Comparison of ENCODE assay signal across 8 mouse cellular contexts in the genomic region with DNA sequence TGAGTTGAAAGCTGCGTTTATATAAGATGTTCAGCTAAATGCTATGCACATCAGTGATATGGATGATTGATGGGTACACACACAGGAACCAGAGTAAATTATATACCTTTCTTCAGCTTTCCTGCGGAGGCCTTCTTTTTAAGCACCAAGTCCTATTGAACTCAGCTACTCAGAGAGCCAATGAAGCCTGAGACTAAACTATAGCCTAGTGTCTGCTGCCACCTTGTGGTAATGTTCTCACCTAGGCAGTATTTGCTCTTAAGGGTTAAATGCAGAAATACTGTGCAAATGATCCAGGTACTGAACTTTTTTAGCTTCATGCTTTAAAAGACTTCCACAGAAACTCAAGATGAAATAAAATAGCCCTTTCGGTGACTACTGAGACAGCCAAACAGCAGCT. TPM values are rescaled to one million over a fixed set of nuclear protein-coding genes. Genes with fewer than 3 reads are reported as not detected.
A peak's percentile ranks its signal among the peaks of the same experiment; 100 is the strongest.
DNase-seq lines count a peak whose midpoint lies in the region; ATAC-seq and TF ChIP-seq lines count a peak whose summit lies in the region.

No protein-coding gene starts in this region.

- 37% methylated on average over 3 of the region's 3 CpGs for WGBS in forebrain, embryonic 11.5 days
- WGBS in midbrain, embryonic 15.5 days: 37% methylated on average over 3 of the region's 3 CpGs
- WGBS in stomach, postnatal 0 days: 29% methylated on average over 3 of the region's 3 CpGs

- TF ChIP-seq CTCF in stomach, postnatal 0 days (IDR thresholded peaks at IDR 0.05; ENCODE audit: low read depth): peak; percentile 94

- H3K27ac ChIP-seq in forebrain, embryonic 11.5 days (ENCODE audit: low read depth, low read length): no peak overlapping the region
- H3K27ac ChIP-seq in midbrain, embryonic 15.5 days: no peak overlapping the region
- no peak overlapping the region for H3K27ac ChIP-seq in stomach, postnatal 0 days (replicated peaks)

- H3K4me2 ChIP-seq in forebrain, embryonic 11.5 days (ENCODE audit: low read depth, low read length, severe bottlenecking): no peak overlapping the region
- H3K4me2 ChIP-seq in midbrain, embryonic 15.5 days: no peak overlapping the region
- H3K4me2 ChIP-seq in stomach, postnatal 0 days (replicated peaks; ENCODE audit: low read depth): no peak overlapping the region

- H3K4me3 ChIP-seq in forebrain, embryonic 11.5 days (ENCODE audit: low read depth, low read length): no peak overlapping the region
- H3K4me3 ChIP-seq in midbrain, embryonic 15.5 days: no peak overlapping the region
- H3K4me3 ChIP-seq in stomach, postnatal 0 days (ENCODE audit: low read depth, low read length): no peak overlapping the region

- H3K9ac ChIP-seq in forebrain, embryonic 11.5 days (ENCODE audit: low read length): no peak overlapping the region
- no peak overlapping the region for H3K9ac ChIP-seq in midbrain, embryonic 15.5 days
- no peak overlapping the region for H3K9ac ChIP-seq in stomach, postnatal 0 days (ENCODE audit: low read length)

- DNase-seq in urinary bladder, adult 18-20 months (ENCODE audit: low spot score in 2 of 2): peak; percentile 2 to 7
- DNase-seq in urinary bladder, adult 2 months (ENCODE audit: low spot score): no peak
- peak; percentile 59 for DNase-seq in brain, embryonic 18.5 days (ENCODE audit: low read depth, low spot score)
- DNase-seq in forebrain, embryonic 11.5 days (ENCODE audit: low spot score): peak; percentile 65
- DNase-seq in left cerebral cortex, adult 18-20 months (ENCODE audit: low spot score in 2 of 2): peak; percentile 53 to 72
- peak; percentile 63 for DNase-seq in stomach, postnatal 0 days (ENCODE audit: low spot score)

- no peaks in the 10 kb centered on the region for H3K9me3 ChIP-seq in forebrain, embryonic 11.5 days (ENCODE audit: control insufficient read depth, low read length)
- H3K9me3 ChIP-seq in midbrain, embryonic 15.5 days: no peaks in the 10 kb centered on the region
- no peaks in the 10 kb centered on the region for H3K9me3 ChIP-seq in stomach, postnatal 0 days (ENCODE audit: control insufficient read depth, low read length)

- peak; percentile 65; the same call in 1 of the 2 replicates for ATAC-seq in forebrain, embryonic 11.5 days (replicated peaks; ENCODE audit: low FRiP score)
- ATAC-seq in inflammation-experienced regulatory T-cells, adult 6 months: peak; percentile 82
- peak; percentile 89 for ATAC-seq in midbrain, embryonic 15.5 days (replicated peaks)
- ATAC-seq in stomach, postnatal 0 days (ENCODE audit: low FRiP score, low TSS enrichment): no peak

- no peaks in the 10 kb centered on the region for H3K4me1 ChIP-seq in forebrain, embryonic 11.5 days (replicated peaks; ENCODE audit: control insufficient read depth, insufficient read depth, low read length)
- H3K4me1 ChIP-seq in midbrain, embryonic 15.5 days: no peaks in the 10 kb centered on the region
- no peaks in the 10 kb centered on the region for H3K4me1 ChIP-seq in stomach, postnatal 0 days (replicated peaks; ENCODE audit: control insufficient read depth, insufficient read depth)

- no peaks in the 10 kb centered on the region for H3K36me3 ChIP-seq in forebrain, embryonic 11.5 days (ENCODE audit: control insufficient read depth, insufficient read depth, low read length)
- no peaks in the 10 kb centered on the region for H3K36me3 ChIP-seq in midbrain, embryonic 15.5 days (replicated peaks)
- no peaks in the 10 kb centered on the region for H3K36me3 ChIP-seq in stomach, postnatal 0 days (ENCODE audit: control insufficient read depth, insufficient read depth, low read length)

- no peaks in the 10 kb centered on the region for H3K27me3 ChIP-seq in forebrain, embryonic 11.5 days (ENCODE audit: control insufficient read depth, insufficient read depth, low read length)
- H3K27me3 ChIP-seq in midbrain, embryonic 15.5 days (replicated peaks): no peaks in the 10 kb centered on the region
- H3K27me3 ChIP-seq in stomach, postnatal 0 days (ENCODE audit: control insufficient read depth, insufficient read depth, low read length): no peaks in the 10 kb centered on the region

- TF ChIP-seq EP300 in stomach, postnatal 0 days (optimal IDR thresholded peaks at IDR 0.05): no peak

RNA-seq across cellular contexts. Expression of a gene that starts 3.4 kb away (rescaled TPM):
- polyA plus RNA-seq in urinary bladder, adult 2 months (2012; rRNA removed): not detected in 2 replicates
- not detected in 2 replicates for polyA plus RNA-seq in forebrain, embryonic 11.5 days (2014; fragmentation: Nextera tagmentation; extraction: Ambion mirVana)
- polyA plus RNA-seq in inflammation-experienced regulatory T-cells, adult 6 months (2017; shearing (Covaris generic)): not detected
- not detected for total RNA-seq in left cerebral cortex, adult 18-20 months (2021)
- not detected in 2 replicates for polyA plus RNA-seq in midbrain, embryonic 15.5 days (2015; fragmentation: Nextera tagmentation; extraction: Ambion mirVana)
- polyA plus RNA-seq in stomach, postnatal 0 days (2015; fragmentation: Nextera tagmentation; extraction: Ambion mirVana): not detected in 2 replicates

RNA-seq across cellular contexts. Expression of a gene that starts 43.6 kb away (rescaled TPM):
- polyA plus RNA-seq in urinary bladder, adult 2 months (2012; rRNA removed): 18.1 and 18.3 TPM in 2 replicates
- 9.3 and 10.4 TPM in 2 replicates for polyA plus RNA-seq in forebrain, embryonic 11.5 days (2014; fragmentation: Nextera tagmentation; extraction: Ambion mirVana)
- 10 to 100 TPM in 2 of 3 experiments, 1 to 10 TPM in 1; 8.8 to 16.5 (median 15.6) TPM for polyA plus RNA-seq in inflammation-experienced regulatory T-cells, adult 6 months (2017; shearing (Covaris generic))
- 10 to 100 TPM; 24.6 to 28.3 TPM for total RNA-seq in left cerebral cortex, adult 18-20 months (2021)
- 4.1 and 5.0 TPM in 2 replicates for polyA plus RNA-seq in midbrain, embryonic 15.5 days (2015; fragmentation: Nextera tagmentation; extraction: Ambion mirVana)
- 3.7 and 4.3 TPM in 2 replicates for polyA plus RNA-seq in stomach, postnatal 0 days (2015; fragmentation: Nextera tagmentation; extraction: Ambion mirVana)

RNA-seq across cellular contexts. Expression of a gene that starts 44.0 kb away (rescaled TPM):
- 81.7 and 94.0 TPM in 2 replicates for polyA plus RNA-seq in urinary bladder, adult 2 months (2012; rRNA removed)
- 241 and 261 TPM in 2 replicates for polyA plus RNA-seq in forebrain, embryonic 11.5 days (2014; fragmentation: Nextera tagmentation; extraction: Ambion mirVana)
- 100 to 1,000 TPM; 134 to 173 (median 140) TPM for polyA plus RNA-seq in inflammation-experienced regulatory T-cells, adult 6 months (2017; shearing (Covaris generic))
- 100 to 1,000 TPM in 1 of 2 experiments, 10 to 100 TPM in 1; 95.3 to 104 TPM for total RNA-seq in left cerebral cortex, adult 18-20 months (2021)
- polyA plus RNA-seq in midbrain, embryonic 15.5 days (2015; fragmentation: Nextera tagmentation; extraction: Ambion mirVana): 158 and 166 TPM in 2 replicates
- 130 and 138 TPM in 2 replicates for polyA plus RNA-seq in stomach, postnatal 0 days (2015; fragmentation: Nextera tagmentation; extraction: Ambion mirVana)
